Mouse (Mus musculus) MEL (cell line): ENCODE data around the gene C2cd2. TPM values are rescaled to one million over a fixed set of nuclear protein-coding genes. Genes with fewer than 3 reads are reported as not detected.
A peak's percentile ranks its signal among the peaks of the same experiment; 100 is the strongest.

Source experiments
- DNase-seq: peaks from one replicate; pipeline ENCODE4 v3.0.0; 2011; ENCODE audit warnings: low read depth, low spot score
- H3K27ac ChIP-seq: 2 replicates; pipeline ENCODE4 v1.5.1; 2012; ENCODE audit warnings: low read depth, mild to moderate bottlenecking, control low read depth, low read length, moderate library complexity; ENCODE audit not compliant: control insufficient read depth
- H3K27me3 ChIP-seq, 2 experiments: fragments of 150-350 bp in 1 of 2; sonication (generic) in 1 of 2; 2 replicates each; pipeline ENCODE4 v1.6.1; 2012; ENCODE audit warnings: low read length in 2 of 2, mild to moderate bottlenecking in 2 of 2, improper control_type of control experiment in 1 of 2, moderate library complexity in 1 of 2; ENCODE audit not compliant: insufficient read depth in 2 of 2, control insufficient read depth in 1 of 2
- H3K36me3 ChIP-seq, 2 experiments: 2 replicates each; pipeline ENCODE4 v1.6.1; 2012 to 2014; ENCODE audit warnings: low read length in 2 of 2, improper control_type of control experiment in 1 of 2, inconsistent platforms in 1 of 2, mild to moderate bottlenecking in 1 of 2; ENCODE audit not compliant: insufficient read depth in 2 of 2, control insufficient read depth in 1 of 2
- H3K4me1 ChIP-seq, 2 experiments: fragments of 150-350 bp in 1 of 2; sonication (generic) in 1 of 2; 2 replicates each; pipeline ENCODE4 v1.6.1; 2012; ENCODE audit warnings: low read length in 2 of 2, improper control_type of control experiment in 1 of 2, mild to moderate bottlenecking in 1 of 2; ENCODE audit not compliant: insufficient read depth in 2 of 2, control insufficient read depth in 1 of 2
- H3K4me3 ChIP-seq, 2 experiments: fragments of 150-350 bp in 1 of 2; sonication (generic) in 1 of 2; 2 replicates each; pipeline ENCODE4 v1.5.1; 2012; ENCODE audit warnings: low read depth in 2 of 2, low read length in 2 of 2, mild to moderate bottlenecking in 2 of 2, moderate library complexity in 2 of 2, control low read depth in 1 of 2, improper control_type of control experiment in 1 of 2; ENCODE audit not compliant: control insufficient read depth in 1 of 2, insufficient read depth in 1 of 2
- H3K79me2 ChIP-seq: 2 replicates; pipeline ENCODE4 v1.6.1; 2012; ENCODE audit warnings: mild to moderate bottlenecking, low read length, moderate library complexity; ENCODE audit not compliant: control insufficient read depth, poor library complexity, insufficient read depth
- H3K9ac ChIP-seq: 2 replicates; pipeline ENCODE4 v1.6.1; 2012; ENCODE audit warnings: low read depth, mild to moderate bottlenecking, control low read depth, low read length, moderate library complexity; ENCODE audit not compliant: control insufficient read depth, poor library complexity, severe bottlenecking
- H3K9me3 ChIP-seq: fragments of 150-350 bp; sonication (generic); replicated peaks from 2 replicates; pipeline ENCODE4 v1.6.1; 2012; ENCODE audit warnings: mild to moderate bottlenecking, low read length, improper control_type of control experiment, moderate library complexity; ENCODE audit not compliant: insufficient read depth
- CHD2 ChIP-seq: IDR thresholded peaks from 2 replicates; pipeline ENCODE4 v1.6.1; 2011; ENCODE audit warnings: low read length, improper control_type of control experiment
- CTCF ChIP-seq, 3 experiments: IDR thresholded peaks in 2 of 3; conservative IDR thresholded peaks in 1 of 3; 2 replicates each; pipeline ENCODE4 v1.5.1; 2011 to 2012; ENCODE audit warnings: low read length in 3 of 3, low read depth in 2 of 3, mild to moderate bottlenecking in 2 of 3, improper control_type of control experiment in 1 of 3, inconsistent platforms in 1 of 3, mixed read lengths in 1 of 3, moderate library complexity in 1 of 3; ENCODE audit not compliant: control insufficient read depth in 1 of 3, insufficient read depth in 1 of 3, poor library complexity in 1 of 3, severe bottlenecking in 1 of 3
- EP300 ChIP-seq, 2 experiments: IDR thresholded peaks; 2 replicates each; pipeline ENCODE4 v1.6.1; 2011; ENCODE audit warnings: improper control_type of control experiment in 2 of 2, low read length in 2 of 2, low read depth in 1 of 2, mild to moderate bottlenecking in 1 of 2
- ETS1 ChIP-seq: IDR thresholded peaks from 2 replicates; pipeline ENCODE4 v1.6.1; 2012; ENCODE audit warnings: low read depth, mild to moderate bottlenecking, inconsistent platforms, low read length, improper control_type of control experiment, moderate library complexity
- GATA1 ChIP-seq: IDR thresholded peaks from 2 replicates; pipeline ENCODE4 v1.6.1; 2011; ENCODE audit warnings: low read depth, low read length, improper control_type of control experiment
- HCFC1 ChIP-seq: IDR thresholded peaks from 2 replicates; pipeline ENCODE4 v1.6.1; 2012; ENCODE audit warnings: low read depth, mild to moderate bottlenecking, inconsistent platforms, low read length, improper control_type of control experiment, moderate library complexity
- MEF2A ChIP-seq: IDR thresholded peaks from 2 replicates; pipeline ENCODE4 v1.6.1; 2014; ENCODE audit warnings: low read depth, mild to moderate bottlenecking, inconsistent platforms, low read length, improper control_type of control experiment; ENCODE audit not compliant: poor library complexity, insufficient replicate concordance, severe bottlenecking; ENCODE audit errors: extremely low read depth
- MYC ChIP-seq: IDR thresholded peaks from 2 replicates; pipeline ENCODE4 v1.6.1; 2011; ENCODE audit warnings: low read depth, mild to moderate bottlenecking, low read length, improper control_type of control experiment, moderate library complexity
- POLR2A ChIP-seq, 2 experiments: IDR thresholded peaks; 2 replicates each; pipeline ENCODE4 v1.6.1; 2011 to 2012; ENCODE audit warnings: low read length in 2 of 2, mild to moderate bottlenecking in 2 of 2, control low read depth in 1 of 2, improper control_type of control experiment in 1 of 2, low read depth in 1 of 2, moderate library complexity in 1 of 2; ENCODE audit not compliant: control insufficient read depth in 1 of 2, insufficient read depth in 1 of 2, poor library complexity in 1 of 2
- RCOR1 ChIP-seq: IDR thresholded peaks from 2 replicates; pipeline ENCODE4 v1.6.1; 2012; ENCODE audit warnings: low read depth, mild to moderate bottlenecking, inconsistent platforms, low read length, improper control_type of control experiment
- TAL1 ChIP-seq: IDR thresholded peaks from 2 replicates; pipeline ENCODE4 v1.6.1; 2012; ENCODE audit warnings: mild to moderate bottlenecking, inconsistent platforms, low read length, moderate library complexity, mixed read lengths
- TBP ChIP-seq: IDR thresholded peaks from 2 replicates; pipeline ENCODE4 v1.8.0; 2011; ENCODE audit warnings: low read depth, low read length, improper control_type of control experiment
- TCF12 ChIP-seq: IDR thresholded peaks from 2 replicates; pipeline ENCODE4 v1.6.1; 2014; ENCODE audit warnings: low read depth, mild to moderate bottlenecking, inconsistent platforms, low read length, improper control_type of control experiment, moderate library complexity
- USF1 ChIP-seq: IDR thresholded peaks from 2 replicates; pipeline ENCODE4 v1.6.1; 2014; ENCODE audit warnings: low read depth, mild to moderate bottlenecking, inconsistent platforms, low read length, improper control_type of control experiment, moderate library complexity
- ZNF384 ChIP-seq: IDR thresholded peaks from 2 replicates; pipeline ENCODE4 v1.6.1; 2012; ENCODE audit warnings: low read depth, mild to moderate bottlenecking, inconsistent platforms, low read length, improper control_type of control experiment
- polyA plus RNA-seq, 2 experiments: library from polyadenylated mRNA; stranded (reverse) in 1 of 2; unstranded in 1 of 2; fragments of >175 nt in 1 of 2; fragments of >200 nt in 1 of 2; gene quantifications; 2 replicates each; pipeline versions ENCODE4 v1.2.1 to v1.2.4; 2012; ENCODE audit warnings: low replicate concordance in 2 of 2, low read depth in 1 of 2; ENCODE audit not compliant: insufficient read length in 2 of 2, insufficient read depth in 1 of 2, missing spikeins in 1 of 2
- total RNA-seq: library from RNA; depleted of rRNA; stranded (reverse); fragments of 300-350 nt; gene quantifications from 2 replicates; pipeline ENCODE4 v1.2.3, GENCODE M21; 2012

Gene C2cd2
- total and polyA plus RNA-seq, 3 experiments, result 8.9 to 20.7 TPM; not detected in 1

DNA sequence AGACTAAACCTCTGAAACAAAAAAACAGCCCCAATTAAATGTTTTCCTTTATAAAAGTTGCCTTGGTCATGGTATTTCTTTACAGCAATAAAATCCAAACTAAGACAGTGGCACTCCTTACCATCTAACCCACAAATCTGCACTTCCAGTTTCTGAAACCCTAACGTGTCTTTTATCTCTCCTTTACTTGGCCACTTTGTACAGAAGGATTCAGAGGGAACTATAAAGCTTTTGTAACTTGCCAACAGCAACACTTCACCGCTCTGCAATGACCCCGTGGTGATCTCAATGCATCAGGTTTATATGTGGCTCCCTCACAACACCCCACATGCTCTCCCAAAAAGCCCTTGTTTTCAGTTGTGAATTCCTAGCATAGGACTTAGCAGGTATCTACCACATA is 2.0 kb downstream of the C2cd2 start:
- Histone ChIP-seq H3K36me3 (peaks cover 0 to 48% of the 10 kb centered on the region in 2 experiments; a peak in 3 of 4 replicates), H3K27ac (peak overlapping the region; percentile 40), H3K4me1 (peaks cover 20 to 40% of the 10 kb centered on the region in 2 experiments), H3K9me3 (no peaks in the 10 kb centered on the region), H3K4me3 (no peak overlapping the region), H3K79me2 (peaks cover 9% of the 10 kb centered on the region), H3K27me3 (no peaks in the 10 kb centered on the region), H3K9ac (no peak overlapping the region)
- TF ChIP-seq EP300 (IDR thresholded peaks at IDR 0.05; ENCODE audit: low read depth in 1 of 2, low read length in 2 of 2) (peak in 1 of 2 experiments; percentile 52; a peak in 1 of 4 replicates), USF1 (no peak), GATA1 (peak; percentile 56; the same call in 1 of the 2 replicates), POLR2A (IDR thresholded peaks at IDR 0.05; ENCODE audit: control insufficient read depth in 1 of 2, insufficient read depth in 1 of 2, low read depth in 1 of 2, low read length in 2 of 2, poor library complexity in 1 of 2) (peak in 1 of 2 experiments; percentile 22; a peak in 1 of 4 replicates), RCOR1 (peak; percentile 92)
- DNase-seq, result peak; percentile 61

DNA sequence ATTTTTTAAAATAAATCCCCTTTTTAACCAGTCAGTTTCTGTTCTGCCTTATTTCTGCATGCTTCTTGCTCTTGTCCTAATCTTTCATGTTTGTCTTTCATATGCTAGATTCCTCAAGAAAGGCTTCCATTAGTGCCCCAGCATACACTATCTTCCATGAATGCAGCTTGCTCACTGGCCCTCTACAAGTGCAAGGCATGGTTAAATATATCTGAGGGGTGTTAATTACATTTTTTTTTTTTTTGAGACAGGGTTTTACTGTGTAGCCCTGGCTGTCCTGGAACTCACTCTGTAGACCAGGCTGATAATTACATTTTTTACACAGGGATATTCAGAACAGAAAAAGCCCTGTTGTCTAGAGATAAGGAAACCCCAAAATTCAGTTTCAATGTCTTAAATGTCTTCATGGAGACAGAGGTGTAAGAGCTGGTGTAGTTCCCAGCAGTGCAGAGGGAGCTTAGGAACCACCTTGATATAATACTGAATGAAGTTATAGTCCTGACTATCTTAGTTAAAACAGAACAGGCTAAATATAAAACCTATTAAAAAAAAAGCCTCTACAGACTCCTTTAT is 3.9 kb downstream of the C2cd2 start:
- DNase-seq, result peak; percentile 74
- TF ChIP-seq TCF12, result peak; percentile 71
- peak; percentile 69 for TF ChIP-seq GATA1
- no peak for TF ChIP-seq MEF2A
- 0 out of 2 replicates have a peak, but pooled peaks have one; percentile 12 for TF ChIP-seq RCOR1
- peak; percentile 96 for TF ChIP-seq ZNF384
- TF ChIP-seq EP300 (IDR thresholded peaks at IDR 0.05; ENCODE audit: low read depth in 1 of 2, low read length in 2 of 2), result peak; percentile 59 to 81
- TF ChIP-seq TAL1, result peak; percentile 80
- TF ChIP-seq CHD2, result no peak
- no peak for TF ChIP-seq CTCF (IDR thresholded peaks at IDR 0.05 in 2 of 3, conservative IDR thresholded peaks at IDR 0.05 in 1 of 3; ENCODE audit: control insufficient read depth in 1 of 3, insufficient read depth in 1 of 3, low read depth in 2 of 3, low read length in 3 of 3, poor library complexity in 1 of 3, severe bottlenecking in 1 of 3)
- no peak for TF ChIP-seq MYC
- no peak for TF ChIP-seq HCFC1
- peak; percentile 41; the same call in 1 of the 2 replicates for TF ChIP-seq ETS1
- 0 out of 2 replicates have a peak, but pooled peaks have one; percentile 15 for TF ChIP-seq TBP
- H3K27me3 ChIP-seq, result no peaks in the 10 kb centered on the region
- H3K79me2 ChIP-seq, result peaks cover 9% of the 10 kb centered on the region
- H3K4me1 ChIP-seq, result peaks cover 20 to 29% of the 10 kb centered on the region in 2 experiments
- H3K36me3 ChIP-seq, result peaks cover 0 to 44% of the 10 kb centered on the region in 2 experiments; a peak in 3 of 4 replicates
- no peak overlapping the region for H3K4me3 ChIP-seq
- no peak overlapping the region for H3K9ac ChIP-seq
- H3K27ac ChIP-seq, result peak overlapping the region; percentile 59
- no peaks in the 10 kb centered on the region for H3K9me3 ChIP-seq
